ENCODE assay signal across 25 mouse cellular contexts in the genomic region with DNA sequence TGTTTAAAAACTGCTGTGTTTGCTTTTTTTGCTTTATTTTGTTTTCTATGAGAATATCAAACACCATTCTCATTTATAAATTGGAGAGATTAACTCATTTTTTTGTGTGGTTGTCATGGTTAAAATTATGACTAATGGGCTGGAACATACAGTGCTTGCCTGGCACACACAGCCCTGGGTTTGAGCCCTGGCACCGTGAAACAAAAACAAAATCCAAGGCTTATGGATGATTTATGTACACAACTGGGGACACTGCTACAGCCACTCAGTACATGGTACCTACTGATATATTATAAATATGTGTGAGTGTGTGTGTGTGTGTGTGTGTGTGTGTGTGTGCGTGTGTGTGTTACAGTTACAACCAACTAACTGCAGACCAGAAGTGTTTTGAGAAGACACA. TPM values are rescaled to one million over a fixed set of nuclear protein-coding genes. Genes with fewer than 3 reads are reported as not detected.
DNase-seq lines count a peak whose midpoint lies in the region; ATAC-seq lines count a peak whose summit lies in the region.
"Had no signal": no experiment of that assay in that cellular context is flagged by ENCODE, and none has a peak within 500 bp of the region (broad histone marks: within the 10 kb centered on the region; RNA-seq: fewer than 3 reads in every experiment).

No protein-coding gene starts in this region.

- 0 out of 2 replicates have a peak overlapping the region, but pooled peaks have one; percentile 6 for H3K27ac ChIP-seq in heart, embryonic 10.5 days
- H3K27ac ChIP-seq in lung, embryonic 16.5 days (ENCODE audit: low read length), result no peak overlapping the region
- H3K27ac ChIP-seq: embryonic facial prominence, embryonic 15.5 days; hindbrain, embryonic 14.5 days had no signal

- H3K9me3 ChIP-seq in heart, embryonic 10.5 days, result no peaks in the 10 kb centered on the region
- H3K9me3 ChIP-seq in lung, embryonic 16.5 days (ENCODE audit: control insufficient read depth, low read length), result no peaks in the 10 kb centered on the region
- H3K9me3 ChIP-seq: embryonic facial prominence, embryonic 15.5 days had no signal

- H3K9ac ChIP-seq in lung, embryonic 16.5 days (ENCODE audit: low read length), result no peak overlapping the region
- H3K9ac ChIP-seq: embryonic facial prominence, embryonic 15.5 days; forebrain, postnatal 0 days; hindbrain, embryonic 14.5 days had no signal

- H3K4me1 ChIP-seq in heart, embryonic 10.5 days, result peaks cover 43% of the 10 kb centered on the region; the same call in 1 of the 2 replicates
- peaks cover under 1% of the 10 kb centered on the region for H3K4me1 ChIP-seq in lung, embryonic 16.5 days (replicated peaks; ENCODE audit: control insufficient read depth, insufficient read depth, low read length)

- 0 out of 2 replicates have a peak, but pooled peaks have one; percentile 31 for ATAC-seq in lung, embryonic 16.5 days (ENCODE audit: low read depth)
- ATAC-seq: forebrain, postnatal 0 days had no signal

- WGBS in heart, embryonic 10.5 days, result 70% methylated on average over 2 of the region's 2 CpGs
- WGBS in lung, embryonic 16.5 days, result 59% methylated on average over 2 of the region's 2 CpGs

- intact Hi-C loops in gastrocnemius, postnatal 36 days (cut with DNase I), result no loop called here

- H3K4me2 ChIP-seq in lung, embryonic 16.5 days (ENCODE audit: low read depth, low read length), result no peak overlapping the region
- H3K4me2 ChIP-seq: embryonic facial prominence, embryonic 15.5 days; hindbrain, embryonic 14.5 days had no signal

- DNase-seq in adrenal gland, adult 2 months, result peak; percentile 33
- DNase-seq in adrenal gland, postnatal 4 days (ENCODE audit: low spot score in 2 of 2), result no peak
- DNase-seq in heart, embryonic 10.5 days (ENCODE audit: low spot score), result no peak
- DNase-seq in heart, adult 18-20 months, result no peak
- DNase-seq in lung, postnatal 14 days, result no peak
- peak; percentile 29 for DNase-seq in adipocyte (ENCODE audit: low spot score)
- no peak for DNase-seq in gastrocnemius, postnatal 36 days
- DNase-seq: adrenal gland, adult 8-10 months; cerebellum, adult 11 months; cerebellum, adult 8-10 months; cerebellum, postnatal 14 days; embryo, embryonic 11 days; forebrain, postnatal 0 days; gastrocnemius, postnatal 14 days; heart, postnatal 10 days; heart, postnatal 4 days; kidney, adult 18-20 months had no signal

- H3K27me3 ChIP-seq in heart, embryonic 10.5 days (ENCODE audit: insufficient read depth, poor library complexity, severe bottlenecking), result no peaks in the 10 kb centered on the region
- H3K27me3 ChIP-seq in lung, embryonic 16.5 days (ENCODE audit: control insufficient read depth, insufficient read depth, low read depth, low read length), result no peaks in the 10 kb centered on the region
- H3K27me3 ChIP-seq: embryonic facial prominence, embryonic 15.5 days had no signal

- no peak overlapping the region for H3K4me3 ChIP-seq in heart, embryonic 10.5 days
- no peak overlapping the region for H3K4me3 ChIP-seq in lung, embryonic 16.5 days (ENCODE audit: low read length)
- H3K4me3 ChIP-seq: embryonic facial prominence, embryonic 15.5 days had no signal

- H3K36me3 ChIP-seq in heart, embryonic 10.5 days, result peaks cover 19% of the 10 kb centered on the region; the same call in 1 of the 2 replicates
- H3K36me3 ChIP-seq in lung, embryonic 16.5 days (ENCODE audit: control insufficient read depth, insufficient read depth, low read length), result peaks cover 3% of the 10 kb centered on the region

RNA-seq across cellular contexts. Expression of gene 1700034J05Rik, which starts 19.2 kb away (rescaled TPM):
- total RNA-seq in adrenal gland, adult 2 months (2021), result not detected
- not detected in 2 replicates for polyA plus RNA-seq in adrenal gland, adult 2 months (2012; rRNA removed)
- not detected for total RNA-seq in adrenal gland, postnatal 4 days (2021)
- 0.22 and 0.33 TPM in 2 replicates for polyA plus RNA-seq in heart, embryonic 10.5 days (2016; fragmentation: Nextera tagmentation; extraction: Ambion mirVana)
- not detected for total RNA-seq in heart, adult 18-20 months (2021)
- 0.14 and 0.20 TPM in 2 replicates for polyA plus RNA-seq in lung, embryonic 16.5 days (2015; fragmentation: Nextera tagmentation; extraction: Ambion mirVana)
- total RNA-seq in gastrocnemius, postnatal 36 days (2021), result not detected
- total RNA-seq: adrenal gland, adult 8-10 months; common myeloid progenitor, adult 5-6 weeks; forebrain, postnatal 0 days; gastrocnemius, adult 18-20 months; gastrocnemius, postnatal 14 days; granulocyte monocyte progenitor cell, adult 5-6 weeks; heart, postnatal 10 days; heart, postnatal 4 days had no signal
- polyA plus RNA-seq: brain, embryonic 14.5 days; embryonic facial prominence, embryonic 11.5 days; forebrain, postnatal 0 days had no signal

RNA-seq across cellular contexts. Expression of gene Rep15, which starts 59.0 kb away (rescaled TPM):
- total RNA-seq in adrenal gland, adult 2 months (2021), result 1 to 10 TPM in 1 of 2 experiments, under 1 TPM in 1; 0.72 to 1.3 TPM
- polyA plus RNA-seq in adrenal gland, adult 2 months (2012; rRNA removed), result 0.08 and 0.15 TPM in 2 replicates
- total RNA-seq in adrenal gland, postnatal 4 days (2021), result 1 to 10 TPM; 2.1 to 2.6 TPM
- 1.4 TPM in 2 replicates for polyA plus RNA-seq in heart, embryonic 10.5 days (2016; fragmentation: Nextera tagmentation; extraction: Ambion mirVana)
- 1 to 10 TPM in 1 of 2 experiments, under 1 TPM in 1; 0.95 to 1.2 TPM for total RNA-seq in heart, adult 18-20 months (2021)
- polyA plus RNA-seq in lung, embryonic 16.5 days (2015; fragmentation: Nextera tagmentation; extraction: Ambion mirVana), result 0.73 and 0.87 TPM in 2 replicates
- total RNA-seq in gastrocnemius, postnatal 36 days (2021), result under 1 TPM; 0.26 to 0.49 TPM
- total RNA-seq: common myeloid progenitor, adult 5-6 weeks had no signal

Comparison
In these comparisons a context has a peak if more than half of its experiments do, and no peak if none do; other contexts are left out.
1. DNase-seq: peak in adrenal gland, adult 2 months (single experiment) and adipocyte (single experiment); none in adrenal gland, postnatal 4 days (0 of 2), heart, embryonic 10.5 days (single experiment), heart, adult 18-20 months (0 of 2), lung, postnatal 14 days (single experiment) and gastrocnemius, postnatal 36 days (0 of 2).